Mouse (Mus musculus) C2C12 (cell line): Measurements from ENCODE around the gene Banp.

Experiments used
- CEBPB ChIP-seq: IDR thresholded peaks from one replicate; pipeline ENCODE4 v1.6.1; 2011; ENCODE audit warnings: low read depth, mild to moderate bottlenecking, control low read depth, moderate library complexity
- CTCF ChIP-seq: IDR thresholded peaks from one replicate; pipeline ENCODE4 v1.5.1; 2011; ENCODE audit not compliant: control insufficient read depth, insufficient read depth, insufficient read length
- FOSL1 ChIP-seq: IDR thresholded peaks from one replicate; pipeline ENCODE4 v1.8.0; 2011; ENCODE audit warnings: mild to moderate bottlenecking, low read length; ENCODE audit not compliant: poor library complexity, insufficient read depth, severe bottlenecking
- MYOD1 ChIP-seq: IDR thresholded peaks from one replicate; pipeline ENCODE4 v1.6.1; 2011; ENCODE audit warnings: low read depth; ENCODE audit not compliant: control insufficient read depth, insufficient read length
- MYOG ChIP-seq: IDR thresholded peaks from one replicate; pipeline ENCODE4 v1.6.1; 2011; ENCODE audit not compliant: control insufficient read depth, insufficient read length; ENCODE audit errors: extremely low read depth
- USF1 ChIP-seq: IDR thresholded peaks from one replicate; pipeline ENCODE4 v1.6.1; 2011; ENCODE audit warnings: low read depth, mild to moderate bottlenecking, control low read depth, moderate library complexity

DNA sequence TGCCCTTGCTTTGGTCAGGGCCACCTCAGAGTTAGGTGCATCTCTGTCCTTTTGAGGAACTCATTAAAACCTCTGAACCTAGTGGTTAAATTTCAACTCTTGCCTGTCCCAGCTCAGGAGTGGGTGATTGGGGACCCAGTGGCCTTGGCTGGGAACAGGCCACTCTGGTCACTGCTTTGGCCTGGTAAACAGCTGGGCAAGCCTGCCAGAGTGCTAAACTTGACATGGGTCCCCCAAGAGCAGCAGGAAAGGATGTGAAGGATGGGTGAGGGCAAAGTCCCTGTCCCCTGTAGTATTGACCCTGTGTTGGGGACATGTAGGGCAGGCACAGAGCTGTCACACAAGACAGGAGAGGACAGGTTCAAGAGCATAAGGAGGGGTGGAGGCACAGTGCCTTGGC is 4.7 kb upstream of the Banp start, which contains the start of gene Car5a:
- TF ChIP-seq CTCF (no peak), MYOD1 (no peak), CEBPB (no peak), USF1 (no peak), FOSL1 (no peak), MYOG (no peak)
